Mouse (Mus musculus) granulocyte monocyte progenitor cell, adult 5-6 weeks (primary cell): Measurements from ENCODE around the gene Dnajc12. TPM values are rescaled to one million over a fixed set of nuclear protein-coding genes. Genes with fewer than 3 reads are reported as not detected.
"Not testable (repeated sequence)": the region's sequence is repeated elsewhere in the genome, so short reads cannot be mapped to it uniquely, and the experiment has no call there.

Experiments used
- ATAC-seq: replicated peaks from 2 replicates; pipeline ENCODE4 v1.8.0; 2016; ENCODE audit warnings: mild to moderate bottlenecking, moderate TSS enrichment, inconsistent platforms; ENCODE audit not compliant: poor library complexity, severe bottlenecking
- total RNA-seq, 2 experiments: library from RNA; stranded (forward) in 1 of 2; stranded (reverse) in 1 of 2; fragments of 200-712, 200-1000 nt in 1 of 2; fragments of >200 nt in 1 of 2; fragmentation: Nextera tagmentation in 1 of 2; gene quantifications; 2 replicates each; pipeline ENCODE4 v1.2.3; 2014 to 2017

The Dnajc12 gene
- total RNA-seq (2014; fragmentation: Nextera tagmentation) (8.2 and 12.3 TPM in 2 replicates), total RNA-seq (2017) (10.1 and 13.6 TPM in 2 replicates)

DNA sequence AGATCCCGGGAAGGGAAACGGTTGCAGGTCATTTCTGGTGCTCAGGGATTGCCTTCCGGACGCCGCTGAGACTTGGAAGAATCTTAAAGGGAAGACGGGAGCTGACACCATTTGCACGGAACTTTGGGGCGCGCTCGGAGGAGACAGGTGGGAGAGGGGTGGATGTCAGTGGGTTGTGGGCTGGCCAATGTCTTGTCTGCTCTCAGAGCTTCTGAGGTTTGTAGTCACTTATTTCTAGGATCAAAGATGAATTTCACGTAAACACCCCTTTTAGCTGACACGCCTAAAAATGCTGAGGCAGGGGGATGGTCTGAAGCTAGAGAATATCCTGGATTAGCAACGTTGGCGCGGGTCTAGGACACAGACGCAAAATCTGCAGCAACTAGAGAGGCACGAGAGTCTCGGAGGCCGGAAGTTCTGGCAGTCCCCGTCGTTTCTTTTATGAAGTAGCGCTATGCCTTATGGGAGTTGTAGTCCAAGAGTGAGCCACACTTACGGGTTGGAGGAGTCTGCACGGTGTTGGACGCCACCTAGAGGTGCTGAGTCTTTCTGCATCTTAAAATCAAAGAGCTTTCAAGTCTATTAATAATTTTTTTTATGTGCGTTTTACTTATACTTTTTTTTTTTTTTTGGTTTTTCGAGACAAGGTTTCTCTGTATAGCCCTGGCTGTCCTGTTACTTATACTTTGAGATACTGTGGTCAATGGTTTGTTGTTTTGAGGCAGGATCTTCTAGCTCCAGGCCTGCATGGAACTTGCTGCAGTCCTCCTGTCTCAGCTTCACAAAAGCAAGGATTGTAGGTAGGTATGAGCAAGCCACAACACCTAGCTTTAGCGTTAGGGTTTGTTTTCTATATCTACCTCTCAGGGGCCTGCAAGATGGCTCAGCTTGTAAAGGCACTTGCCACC, at the start of gene Dnajc12:
Gene Dnajc12, plus strand, starts transcription at position 72 of the 908 bp plus-strand sequence.
- ATAC-seq: peak; percentile 90

DNA sequence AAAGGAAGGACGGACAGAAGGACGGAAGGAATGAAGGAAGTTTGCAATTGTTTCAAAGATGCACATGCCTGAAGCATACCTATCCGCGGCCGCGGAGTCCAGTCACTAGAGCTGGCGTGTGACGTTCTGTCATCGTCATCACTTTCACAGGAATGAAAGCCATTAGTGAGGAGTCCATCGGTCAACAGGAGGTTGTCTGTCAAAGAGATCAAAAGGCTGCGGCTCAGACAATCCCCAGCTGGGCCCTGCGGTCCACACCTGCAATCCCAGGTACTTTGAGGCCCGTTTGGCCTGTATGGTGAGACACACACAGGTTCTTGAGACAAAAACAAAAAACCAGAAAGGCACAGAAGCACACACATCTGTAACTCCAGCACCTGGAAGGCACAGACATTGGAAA, 45.3 kb upstream of the Dnajc12 start:
- ATAC-seq: no peak

DNA sequence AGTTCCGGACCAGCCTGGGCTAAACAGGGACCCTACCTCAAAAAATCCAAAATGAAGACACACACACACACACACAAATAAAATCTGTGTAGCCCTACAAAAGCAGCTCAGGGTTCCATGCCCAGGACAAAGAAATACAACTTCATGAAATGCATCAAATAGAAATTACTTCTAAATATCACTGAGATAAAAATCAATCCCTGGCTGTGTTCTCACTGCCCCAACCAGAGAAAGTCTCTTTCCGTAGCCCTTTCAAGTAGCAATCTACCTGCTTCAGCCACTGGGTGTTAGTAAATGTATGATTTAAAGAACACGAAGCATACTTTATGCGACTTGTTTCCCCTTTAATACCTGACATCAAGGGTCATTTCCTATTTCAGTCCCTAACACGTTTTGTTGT, 44.9 kb upstream of the Dnajc12 start:
- no peak for ATAC-seq

DNA sequence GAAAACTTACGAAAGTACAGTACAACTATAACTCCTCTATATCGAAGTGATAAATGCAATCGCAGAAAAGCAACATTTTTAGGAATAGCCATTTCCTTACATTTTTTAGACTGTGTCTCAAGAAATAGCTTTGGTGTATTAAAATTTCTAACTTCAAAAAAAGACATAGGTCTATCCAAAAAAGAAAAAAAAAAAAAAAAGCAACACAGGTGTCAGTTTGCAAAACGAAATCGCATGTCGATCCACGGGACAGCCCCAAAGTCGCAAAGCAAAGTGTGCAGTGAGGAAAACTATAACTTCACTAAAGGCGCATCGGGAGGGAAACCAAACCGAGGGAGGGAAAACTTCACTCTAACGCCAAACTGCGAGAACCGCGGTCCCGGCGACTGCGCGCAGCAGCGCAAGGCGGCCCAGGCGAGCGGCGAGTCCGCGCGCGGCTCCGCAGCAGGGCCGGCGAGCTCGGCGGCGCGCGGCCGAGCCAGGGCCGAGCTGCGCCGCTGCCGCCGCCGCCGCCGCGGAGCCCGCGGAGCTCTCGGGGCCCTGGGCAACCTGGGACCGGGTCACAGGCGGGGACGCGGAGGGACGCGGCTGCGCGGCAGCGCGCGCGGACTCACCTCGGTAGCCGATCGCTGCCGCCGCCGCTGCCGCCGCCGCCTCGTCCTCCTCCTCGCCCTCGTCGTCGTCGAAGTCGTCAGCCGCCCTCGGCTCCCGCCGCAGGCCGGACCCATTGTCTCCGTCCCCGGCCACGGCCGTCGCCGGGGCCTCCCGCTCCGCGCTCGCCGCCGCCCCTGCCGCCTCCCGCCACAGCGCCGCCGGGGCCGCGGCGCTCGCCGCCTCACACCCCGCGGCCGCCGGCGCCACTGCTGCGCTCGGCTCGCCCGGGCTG, 44.0 kb upstream of the Dnajc12 start:
- peak; percentile 38 for ATAC-seq

DNA sequence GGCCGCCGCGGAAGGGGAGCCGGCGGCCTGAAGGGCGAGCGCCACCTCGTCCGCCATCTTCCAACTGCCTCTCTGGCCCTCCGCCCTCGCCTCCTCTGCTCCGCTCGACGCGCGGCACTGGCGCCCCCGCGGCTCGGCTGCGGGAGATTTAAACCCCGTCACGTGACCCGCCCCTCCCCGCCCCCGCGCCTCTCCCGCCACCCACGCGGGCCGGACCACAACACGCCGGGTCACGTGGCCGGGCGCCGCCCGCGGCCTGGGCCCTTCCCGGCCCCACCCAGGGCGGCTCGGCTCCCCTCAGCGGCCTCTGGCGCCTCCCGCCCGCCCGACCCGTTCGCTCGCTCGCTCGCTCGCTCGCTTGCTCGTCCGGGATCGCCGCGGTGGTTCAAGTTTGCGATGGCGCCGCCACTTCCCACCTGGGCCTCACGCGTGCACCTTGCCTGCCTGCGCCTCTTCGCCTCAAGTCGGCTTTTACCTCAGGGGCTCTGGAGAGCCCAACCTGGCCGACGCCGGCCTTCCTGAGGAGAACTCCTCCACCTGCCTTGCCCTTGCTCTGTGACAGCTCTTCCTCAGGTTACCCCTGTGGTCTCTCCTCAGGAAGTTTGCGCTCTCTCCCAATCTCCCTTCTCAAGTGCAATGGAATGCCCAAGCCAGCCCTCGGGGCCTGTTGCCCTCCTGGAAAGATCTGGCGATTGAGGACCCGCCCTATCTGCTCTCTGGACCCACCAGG, 43.2 kb upstream of the Dnajc12 start:
- ATAC-seq: peak; percentile 88

DNA sequence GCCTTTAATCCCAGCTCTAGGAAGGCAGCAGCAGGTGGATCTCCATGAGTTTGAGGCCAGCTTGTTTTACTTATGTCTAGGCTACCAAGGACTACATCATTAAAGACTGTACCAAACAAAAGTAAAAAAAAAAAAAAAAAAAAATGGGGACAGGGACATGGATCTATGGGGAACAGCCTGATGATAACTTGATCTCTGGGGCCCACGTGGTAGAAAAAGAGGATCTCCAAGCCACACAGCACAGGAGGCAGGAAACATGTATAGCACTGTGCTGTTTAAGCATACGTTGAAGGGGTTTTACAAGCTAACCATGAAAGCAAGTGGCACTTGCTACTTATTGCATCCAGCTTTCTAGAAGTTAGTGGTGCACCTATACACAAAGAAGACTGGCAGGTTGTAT, 40.9 kb upstream of the Dnajc12 start:
- ATAC-seq: no peak

DNA sequence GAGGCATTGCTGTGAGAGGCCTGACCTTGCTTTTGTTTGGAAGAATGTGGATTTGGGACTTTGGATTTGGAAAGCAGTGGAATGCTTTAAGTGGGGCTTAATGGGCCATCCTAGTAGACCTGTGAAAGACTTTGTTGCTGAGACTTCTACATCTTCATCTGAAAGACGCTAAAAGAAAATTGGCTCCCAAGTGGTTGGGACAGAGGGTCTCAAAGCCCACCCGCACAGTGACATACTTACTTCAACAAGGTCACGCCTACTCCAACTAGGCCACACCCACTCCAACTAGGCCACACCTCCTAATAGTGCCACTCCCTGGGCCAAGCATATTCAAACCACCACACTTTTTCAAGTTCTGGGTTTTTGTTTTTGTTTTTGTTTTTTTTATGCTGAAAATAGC, 37.5 kb upstream of the Dnajc12 start:
- ATAC-seq: no peak

DNA sequence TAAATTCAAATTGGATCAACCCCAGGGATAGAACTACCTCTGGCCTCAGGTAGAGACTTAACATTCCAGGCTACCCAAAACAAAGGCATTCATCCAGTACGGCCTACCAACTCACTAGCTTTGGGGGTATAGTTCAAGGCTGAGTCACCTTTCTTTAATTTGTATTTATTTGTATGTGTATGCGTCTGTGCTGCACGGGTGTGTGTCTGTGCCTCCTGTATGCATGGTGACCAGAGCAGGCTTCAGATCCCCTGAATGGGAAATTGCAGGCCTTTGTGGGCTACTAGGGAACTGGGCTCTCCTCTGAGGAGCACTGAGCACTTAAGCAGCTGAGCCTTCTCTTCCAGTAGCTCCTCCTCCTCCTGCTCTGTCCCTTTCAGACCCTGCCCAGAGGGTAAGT, 34.0 kb upstream of the Dnajc12 start:
- ATAC-seq: no peak

GRCm38 (mm10) chr10:63350666-63351065, 31.6 kb upstream of the Dnajc12 start:
- ATAC-seq: no peak

GRCm38 (mm10) chr10:63351099-63351498, 31.1 kb upstream of the Dnajc12 start:
- not testable (repeated sequence) for ATAC-seq

- no peak for ATAC-seq
Observed at GRCm38 (mm10) chr10:63352111-63352510, 30.1 kb upstream of the Dnajc12 start.

- ATAC-seq: no peak
Observed at GRCm38 (mm10) chr10:63360502-63360901, 21.7 kb upstream of the Dnajc12 start.

GRCm38 (mm10) chr10:63365918-63366455, 16.3 kb upstream of the Dnajc12 start:
- ATAC-seq: no peak

GRCm38 (mm10) chr10:63367386-63367785, 14.9 kb upstream of the Dnajc12 start:
- no peak for ATAC-seq

GRCm38 (mm10) chr10:63368041-63368440, 14.2 kb upstream of the Dnajc12 start:
- no peak for ATAC-seq

- ATAC-seq: no peak
Observed at GRCm38 (mm10) chr10:63376303-63376702, 5.9 kb upstream of the Dnajc12 start.

GRCm38 (mm10) chr10:63377468-63377867, 4.8 kb upstream of the Dnajc12 start:
- ATAC-seq: peak; percentile 73

GRCm38 (mm10) chr10:63378948-63379680, 3.1 kb upstream of the Dnajc12 start:
- no peak for ATAC-seq

GRCm38 (mm10) chr10:63381498-63382280, 554 bp upstream of the Dnajc12 start, which contains the start of gene Sirt1:
Sirt1 (minus strand) TSS chr10:63381704.
- peak; percentile 15 for ATAC-seq
